Mouse (Mus musculus) liver, adult (tissue): ENCODE measurements around the gene Cyp2t4.
A peak's percentile ranks its signal among the peaks of the same experiment; 100 is the strongest.

ENCODE experiments used
- GATA4 ChIP-seq: IDR thresholded peaks from 2 replicates; pipeline ENCODE4 v1.6.1; 2014; ENCODE audit warnings: mild to moderate bottlenecking, low read length; ENCODE audit not compliant: insufficient replicate concordance

Cyp2t4 gene

DNA sequence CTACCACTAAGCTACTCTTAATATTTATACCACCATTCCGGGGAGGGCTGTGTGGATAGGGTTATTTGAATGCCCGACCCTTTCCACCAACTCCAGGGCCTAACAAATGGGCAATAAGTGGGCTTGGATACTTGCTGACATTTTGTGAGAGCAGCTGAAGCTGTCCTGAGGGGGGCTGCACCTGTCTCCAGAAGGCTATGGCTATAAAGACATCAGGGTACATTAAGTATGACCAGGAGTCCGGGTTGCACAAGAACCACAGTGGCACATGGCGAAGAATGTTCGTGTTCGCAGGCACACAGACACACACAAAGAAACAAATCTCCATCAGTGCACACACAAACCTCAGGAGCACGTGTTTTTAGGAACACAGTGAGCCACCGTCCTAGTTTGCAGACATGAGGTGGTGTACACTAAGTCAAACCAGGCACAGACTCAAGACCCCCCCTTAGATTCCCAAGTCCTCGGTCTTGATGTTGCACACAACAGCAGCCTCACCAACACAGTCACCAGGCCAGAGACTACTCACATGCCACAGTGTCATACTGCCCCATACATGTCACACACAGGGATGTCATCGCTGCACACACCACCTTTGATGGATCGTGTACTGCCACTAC lies 14.1 kb downstream of the Cyp2t4 start:
- no peak for TF ChIP-seq GATA4

DNA sequence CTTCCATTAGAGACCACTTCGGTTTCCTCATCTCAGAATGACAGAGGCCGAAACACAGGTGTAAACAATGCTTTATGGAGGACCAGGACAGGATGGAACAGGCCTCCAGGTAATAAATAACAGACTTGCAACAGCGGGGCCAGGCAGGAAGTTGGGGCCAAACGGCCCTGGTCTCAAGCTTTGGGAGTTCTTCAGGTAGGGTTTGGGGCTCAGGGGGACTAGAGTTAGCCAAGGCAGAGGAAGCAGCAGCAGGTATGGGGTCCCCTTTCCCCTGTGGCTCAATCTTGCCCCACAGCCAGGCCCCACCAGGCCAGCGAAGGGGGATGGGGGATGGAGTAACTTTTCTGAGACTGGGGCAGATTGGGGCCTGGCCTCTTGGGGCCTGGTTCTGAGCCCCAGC lies 14.9 kb downstream of the Cyp2t4 start:
- no peak for TF ChIP-seq GATA4

DNA sequence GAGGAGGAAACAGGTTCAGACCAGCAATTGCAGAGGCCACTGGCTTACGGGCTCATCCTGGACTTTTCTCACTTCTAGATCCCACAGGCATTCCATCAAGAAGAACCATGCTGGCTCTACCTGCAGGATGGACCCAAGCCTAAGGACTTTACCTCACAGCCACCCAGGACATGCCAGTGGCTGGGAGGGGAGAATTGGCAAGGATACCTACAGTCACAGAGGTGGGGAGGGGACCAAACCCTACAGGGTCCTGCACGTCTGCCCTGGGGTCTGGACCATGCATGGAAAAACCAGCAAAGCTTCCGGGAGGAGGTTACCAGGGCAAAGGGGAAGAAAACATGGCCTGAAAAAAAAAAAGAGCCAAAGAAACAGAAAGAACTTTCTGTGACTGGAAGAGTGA lies 17.5 kb downstream of the Cyp2t4 start:
- no peak for TF ChIP-seq GATA4

DNA sequence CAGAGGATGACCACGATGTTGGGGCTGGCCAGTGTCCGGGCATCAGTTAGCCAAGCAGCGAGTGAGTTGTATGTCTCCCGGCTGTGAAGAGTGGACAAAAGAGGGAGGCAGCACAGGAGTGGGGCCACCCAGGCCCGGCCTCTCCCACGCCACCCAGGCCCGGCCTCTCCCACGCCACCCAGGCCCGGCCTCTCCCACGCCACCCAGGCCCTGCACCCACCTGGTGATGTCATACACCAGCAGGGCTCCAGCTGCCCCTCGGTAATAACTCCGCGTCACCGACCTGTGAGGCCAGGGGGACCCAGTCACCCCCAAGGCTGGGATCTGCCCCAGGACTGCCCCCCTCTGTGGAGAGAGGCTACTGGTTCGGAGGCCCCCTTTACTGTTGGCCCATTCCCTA lies 21.0 kb downstream of the Cyp2t4 start:
- no peak for TF ChIP-seq GATA4

DNA sequence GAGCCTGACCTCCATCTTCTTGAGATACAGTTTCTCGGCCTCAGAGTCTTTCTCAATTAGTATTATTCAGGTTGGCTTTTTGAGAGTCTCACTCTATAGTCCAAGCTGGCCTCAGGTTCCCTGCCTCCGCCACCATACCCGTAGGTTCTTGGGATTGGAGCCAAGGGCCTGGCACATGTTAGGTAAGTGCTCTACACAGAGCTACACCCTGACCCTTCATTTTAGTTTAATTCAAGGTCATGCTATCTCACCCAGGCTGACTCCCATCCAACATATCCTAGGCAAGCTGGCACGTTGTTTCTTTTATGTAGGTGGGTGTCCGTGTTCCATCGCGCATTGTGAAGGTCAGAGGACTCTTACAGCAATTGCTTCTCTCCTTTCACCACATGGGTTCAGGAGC lies 21.4 kb downstream of the Cyp2t4 start:
- TF ChIP-seq GATA4 = no peak

DNA sequence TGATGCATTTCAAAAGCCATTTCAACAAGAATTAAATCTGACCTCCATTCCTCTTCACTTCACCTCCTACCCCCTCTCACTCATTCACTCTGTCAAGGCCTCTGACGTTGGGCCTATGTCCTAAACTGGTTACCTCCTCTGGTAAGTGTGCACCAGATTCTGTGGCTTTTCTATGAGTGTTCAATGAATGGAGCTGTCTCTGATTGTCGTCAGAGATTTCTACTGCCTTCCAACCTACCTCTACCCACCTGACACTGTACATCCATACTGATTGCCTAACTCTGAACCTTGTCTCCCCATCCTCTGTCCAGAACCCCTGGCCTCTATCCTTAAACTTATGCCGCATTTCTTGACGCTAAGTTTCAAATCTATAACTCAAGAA lies 24.4 kb downstream of the Cyp2t4 start:
- no peak for TF ChIP-seq GATA4

DNA sequence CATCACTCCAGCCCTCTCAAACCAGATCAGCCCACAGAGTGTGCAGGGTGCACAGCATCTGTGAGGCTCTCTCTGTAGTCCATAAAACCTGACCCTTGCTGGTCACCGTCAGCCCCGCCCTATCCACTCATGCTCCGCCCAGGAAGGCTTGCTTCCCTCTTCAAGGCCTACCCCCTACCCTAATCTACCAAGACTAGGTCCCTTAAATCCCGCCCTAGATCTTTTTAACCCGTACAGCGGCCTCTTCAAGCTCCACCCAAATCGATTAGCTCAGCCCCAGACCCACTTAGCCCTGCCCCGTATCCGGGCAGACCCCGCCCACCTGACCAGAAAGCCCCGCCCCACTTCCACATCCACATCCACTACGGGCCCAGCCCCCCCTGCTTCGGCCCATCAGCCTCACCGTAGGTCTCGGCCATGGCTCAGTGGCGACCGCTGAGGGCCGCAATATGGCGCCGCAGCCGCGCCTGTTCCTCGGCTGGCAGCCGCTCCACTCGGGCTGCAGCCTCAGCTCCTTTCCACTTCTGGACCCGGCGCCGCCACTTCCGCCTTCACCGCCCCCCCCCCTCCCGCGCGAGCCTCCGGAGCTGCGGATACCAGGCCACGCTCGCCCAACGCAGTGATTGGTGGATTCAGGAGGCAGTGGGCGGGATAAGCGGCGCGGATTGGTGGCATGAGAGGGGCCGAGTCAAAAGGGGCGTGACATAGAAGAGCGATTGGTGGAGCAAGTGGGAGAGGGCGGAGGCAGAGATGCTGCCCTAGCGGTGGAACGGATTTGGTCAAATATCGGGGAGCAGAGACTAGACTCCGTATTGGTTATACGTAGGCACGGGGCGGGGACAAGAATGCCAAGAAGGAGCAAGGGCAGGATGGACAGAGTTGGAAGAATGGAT lies 25.1 kb downstream of the Cyp2t4 start, which contains the start of gene Rab4b:
Rab4b (minus strand) TSS at position 573 of the 893 bp plus-strand sequence.
- TF ChIP-seq GATA4 = peak; percentile 5; the same call in 1 of the 2 replicates

DNA sequence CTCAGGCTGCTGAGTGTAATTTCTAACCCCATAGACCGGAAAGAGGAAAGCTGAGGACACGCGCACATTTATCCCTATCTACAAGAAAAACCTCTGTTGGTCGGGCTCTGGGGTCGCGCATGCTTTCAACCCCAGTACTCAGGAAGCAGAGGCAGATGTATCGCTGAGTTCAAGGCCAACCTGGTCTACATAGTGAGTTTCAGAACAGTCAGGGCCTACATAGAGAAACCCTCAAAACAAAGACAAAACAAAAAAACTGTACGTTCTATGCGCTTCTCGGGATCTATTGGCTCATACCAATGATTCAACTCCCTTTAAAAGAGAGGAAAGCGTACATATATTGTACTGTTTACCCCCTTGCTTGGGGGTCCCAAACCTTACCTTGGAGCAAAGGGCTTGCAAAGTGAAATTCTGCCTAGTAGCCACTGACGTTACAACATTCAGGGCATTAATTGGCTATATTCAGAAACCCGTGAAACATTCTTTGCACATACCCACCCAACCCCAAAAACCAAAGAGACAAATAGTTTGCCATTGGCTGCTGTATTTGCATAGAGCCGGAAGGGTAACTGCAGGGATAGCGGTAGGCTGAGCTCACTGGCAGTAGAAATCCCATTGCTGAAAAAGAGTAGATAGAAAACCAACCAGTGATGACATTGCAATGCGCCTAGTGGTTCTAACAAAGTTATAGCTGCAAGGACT lies 25.9 kb downstream of the Cyp2t4 start:
- no peak for TF ChIP-seq GATA4

DNA sequence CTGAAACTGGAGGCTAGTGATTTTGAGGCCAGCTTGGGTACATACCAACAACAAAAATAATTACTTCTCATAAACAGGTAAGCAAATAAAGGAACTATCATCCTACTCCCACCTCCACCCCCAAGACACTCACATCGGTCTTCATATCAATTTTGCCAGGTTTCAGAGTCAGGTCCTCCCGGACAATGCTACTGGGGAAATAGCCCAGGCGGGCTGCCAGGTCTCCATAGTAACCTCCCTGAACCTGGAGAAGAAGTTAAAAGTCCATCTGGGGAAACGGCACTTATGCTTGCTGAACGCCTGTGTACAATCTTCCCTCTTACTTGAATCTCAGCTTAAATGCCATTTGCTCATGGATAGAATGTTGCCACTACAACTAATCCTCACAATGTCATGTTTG lies 26.5 kb downstream of the Cyp2t4 start:
- no peak for TF ChIP-seq GATA4

DNA sequence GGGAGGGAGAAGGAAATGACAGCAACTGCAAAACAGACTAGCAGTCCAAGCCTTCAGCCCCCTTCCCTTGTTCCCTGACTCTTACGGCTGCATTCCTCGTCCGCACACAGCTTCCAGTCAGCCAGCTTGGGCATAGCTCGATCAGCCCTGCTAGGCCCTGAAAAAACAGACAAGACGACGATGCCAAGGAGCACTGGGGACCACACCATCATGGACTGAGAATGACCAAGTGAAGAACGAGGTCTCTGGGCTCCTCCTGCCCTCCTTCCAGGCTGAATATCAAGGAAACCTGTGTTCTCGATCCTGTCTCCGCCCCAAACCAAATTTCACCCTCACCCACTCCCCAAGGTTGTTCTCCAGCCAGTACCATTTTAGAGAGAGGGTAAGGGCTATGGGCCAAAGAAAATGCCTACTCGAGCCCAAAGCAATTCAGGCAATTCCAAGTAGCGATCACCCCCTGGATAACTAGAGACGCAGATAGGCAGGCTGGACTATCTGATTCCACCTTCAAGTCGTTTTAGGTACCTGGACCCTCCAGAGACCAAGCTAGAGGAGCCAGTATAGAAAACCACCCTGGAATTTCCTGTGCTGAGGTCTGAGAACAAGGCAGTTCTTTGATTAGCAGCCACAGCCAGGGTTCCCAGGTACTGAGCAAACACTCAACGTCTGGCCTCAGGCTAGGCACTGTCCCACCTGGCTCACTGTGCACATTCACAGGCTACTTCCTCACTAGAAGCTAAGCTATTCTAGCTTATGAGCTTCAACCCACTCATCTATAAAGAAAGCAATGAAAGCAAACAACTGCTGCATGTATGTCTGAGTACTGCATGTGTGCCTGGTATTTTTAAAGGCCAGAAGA lies 27.6 kb downstream of the Cyp2t4 start, which contains the start of the genes Gm21983 and Mia:
Gm21983 (minus strand) TSS at position 250 of the 859 bp plus-strand sequence.
Mia (minus strand) TSS at position 321 of the 859 bp plus-strand sequence.
- TF ChIP-seq GATA4 = no peak

DNA sequence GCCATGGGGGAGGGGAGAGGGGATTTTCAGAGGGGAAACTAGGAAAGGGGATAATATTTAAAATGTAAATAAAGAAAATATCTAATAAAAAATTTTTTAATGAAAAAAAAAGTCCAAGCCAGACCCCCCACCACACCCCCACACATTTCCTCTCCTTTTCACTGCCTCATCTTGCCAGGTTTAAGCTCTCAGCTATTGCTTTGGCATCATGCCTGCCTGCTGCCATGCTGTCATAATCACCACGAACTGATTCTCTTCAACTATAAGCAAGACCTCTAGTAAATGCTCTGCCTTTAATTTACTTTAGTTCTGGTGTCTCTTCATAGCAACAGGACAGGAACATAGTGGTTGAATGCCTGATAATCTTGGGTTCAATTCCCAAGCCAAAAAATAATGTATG lies 29.0 kb downstream of the Cyp2t4 start:
- no peak for TF ChIP-seq GATA4

DNA sequence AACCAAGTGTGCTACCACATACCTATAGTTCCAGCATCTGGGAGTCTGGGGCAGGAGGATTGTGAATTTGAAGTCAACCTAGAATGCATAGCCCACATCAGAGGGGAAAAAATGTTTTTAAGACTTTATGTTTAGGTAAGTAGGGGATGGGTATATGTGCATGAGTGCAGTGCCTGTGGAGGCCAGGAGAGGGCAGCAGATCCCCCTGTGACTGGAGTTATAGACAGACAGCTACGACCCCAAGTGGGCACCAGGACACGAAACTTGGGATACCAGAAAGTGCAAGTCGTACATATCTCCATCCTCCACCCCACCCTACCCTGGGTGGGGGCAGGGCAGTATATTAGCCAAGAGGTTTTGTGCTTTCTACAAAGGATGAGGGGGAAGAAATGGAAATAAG lies 31.4 kb downstream of the Cyp2t4 start:
- TF ChIP-seq GATA4 = no peak

DNA sequence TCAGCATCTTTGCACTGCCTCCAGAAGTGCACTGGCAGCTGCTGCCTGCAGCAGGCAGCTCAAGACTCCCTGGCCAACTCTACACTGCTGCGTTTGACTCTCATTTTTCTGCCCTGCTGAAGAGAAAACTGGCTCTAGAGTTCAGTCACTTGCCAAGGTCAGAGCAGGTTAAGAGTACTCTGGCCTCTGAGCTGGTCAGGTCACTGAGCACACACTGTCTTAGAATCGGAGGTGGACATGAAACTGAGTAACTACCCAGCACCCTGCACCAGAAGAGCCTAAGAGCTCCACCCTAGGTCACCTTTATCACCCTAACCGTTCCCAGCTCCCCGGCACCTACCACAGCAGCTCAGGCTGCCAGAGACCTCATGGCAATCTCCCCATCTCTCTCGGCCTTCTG lies 32.5 kb downstream of the Cyp2t4 start:
- no peak for TF ChIP-seq GATA4

DNA sequence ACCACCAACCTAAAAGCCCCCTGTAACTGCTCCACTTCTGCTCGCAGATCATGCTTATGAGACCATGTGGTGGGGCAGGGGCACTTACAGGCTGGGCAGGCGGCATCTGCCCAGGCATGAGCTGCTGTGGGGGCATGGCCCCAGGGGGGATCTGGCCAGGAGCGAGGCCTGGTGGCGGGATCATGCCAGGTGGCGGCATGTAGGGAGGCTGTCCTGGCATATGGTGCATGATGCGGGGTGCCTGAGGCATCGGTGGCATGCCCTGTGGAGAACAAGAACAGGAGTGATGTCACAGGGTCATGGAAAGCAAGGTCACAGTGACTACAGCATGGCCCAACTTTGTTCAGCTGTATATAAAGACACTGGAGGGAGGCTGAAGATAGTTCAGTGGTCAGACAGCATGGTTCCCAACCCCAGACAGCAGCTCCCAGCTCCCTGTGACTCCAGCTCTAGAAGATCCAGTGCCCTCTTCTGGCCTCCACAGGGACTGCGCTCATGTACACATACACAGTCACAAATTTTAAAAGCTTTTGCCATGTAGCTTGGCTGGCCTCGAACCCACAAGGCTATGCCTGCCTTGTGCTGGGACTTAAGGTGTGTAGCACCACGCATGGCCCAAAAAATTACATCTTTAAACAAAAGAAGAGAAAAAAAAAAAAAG lies 35.9 kb downstream of the Cyp2t4 start:
- TF ChIP-seq GATA4 = no peak
